Mouse (Mus musculus): ENCODE data around the gene Tceanc2. TPM values are rescaled to one million over a fixed set of nuclear protein-coding genes. Genes with fewer than 3 reads are reported as not detected.

Gene Tceanc2
- total and polyA plus RNA-seq, 2 experiments from 2014 or later: 1.6 to 13.0 TPM

- H3K4me1 ChIP-seq (ENCODE audit: control insufficient read depth, insufficient read depth): no peaks in the 10 kb centered on the region
- TF ChIP-seq CTCF (IDR thresholded peaks at IDR 0.05; ENCODE audit: low read depth) (no peak), EP300 (IDR thresholded peaks at IDR 0.05; ENCODE audit: low read depth) (no peak)
- no peak overlapping the region for H3K4me2 ChIP-seq (ENCODE audit: low read depth, low read length)
- no peaks in the 10 kb centered on the region for H3K9me3 ChIP-seq (replicated peaks; ENCODE audit: control insufficient read depth, low read length)
- ATAC-seq (ENCODE audit: insufficient read depth, low read depth): no peak
- 88% methylated on average over 8 of the region's 8 CpGs for WGBS
- DNase-seq (ENCODE audit: low spot score): no peak
- no peak overlapping the region for H3K4me3 ChIP-seq (ENCODE audit: low read depth, low read length)
- no peak overlapping the region for H3K27ac ChIP-seq (ENCODE audit: low read depth)
- H3K9ac ChIP-seq (replicated peaks; ENCODE audit: low read depth, low read length): no peak overlapping the region
- peaks cover 38% of the 10 kb centered on the region for H3K36me3 ChIP-seq (replicated peaks; ENCODE audit: control insufficient read depth, insufficient read depth, low read length)
- no peaks in the 10 kb centered on the region for H3K27me3 ChIP-seq (ENCODE audit: control insufficient read depth, insufficient read depth, low read length)
Observed at GRCm38 (mm10) chr4:107143511-107143910, 35.4 kb downstream of the Tceanc2 start.

- Histone ChIP-seq H3K9me3 (replicated peaks; ENCODE audit: control insufficient read depth, low read length) (no peaks in the 10 kb centered on the region), H3K4me2 (ENCODE audit: low read depth, low read length) (no peak overlapping the region), H3K27ac (ENCODE audit: low read depth) (no peak overlapping the region), H3K27me3 (ENCODE audit: control insufficient read depth, insufficient read depth, low read length) (no peaks in the 10 kb centered on the region), H3K36me3 (replicated peaks; ENCODE audit: control insufficient read depth, insufficient read depth, low read length) (peaks cover 20% of the 10 kb centered on the region), H3K4me1 (ENCODE audit: control insufficient read depth, insufficient read depth) (no peaks in the 10 kb centered on the region), H3K4me3 (ENCODE audit: low read depth, low read length) (no peak overlapping the region), H3K9ac (replicated peaks; ENCODE audit: low read depth, low read length) (no peak overlapping the region)
- WGBS: 70% methylated on average over 13 of the region's 13 CpGs
- no peak for DNase-seq (ENCODE audit: low spot score)
- no peak for ATAC-seq (ENCODE audit: insufficient read depth, low read depth)
- TF ChIP-seq CTCF (IDR thresholded peaks at IDR 0.05; ENCODE audit: low read depth) (no peak), EP300 (IDR thresholded peaks at IDR 0.05; ENCODE audit: low read depth) (no peak)
Observed at GRCm38 (mm10) chr4:107139836-107140631, 38.9 kb downstream of the Tceanc2 start.

- Histone ChIP-seq H3K4me3 (ENCODE audit: low read depth, low read length) (no peak overlapping the region), H3K36me3 (replicated peaks; ENCODE audit: control insufficient read depth, insufficient read depth, low read length) (peaks cover 20% of the 10 kb centered on the region), H3K27me3 (ENCODE audit: control insufficient read depth, insufficient read depth, low read length) (no peaks in the 10 kb centered on the region), H3K9ac (replicated peaks; ENCODE audit: low read depth, low read length) (no peak overlapping the region), H3K9me3 (replicated peaks; ENCODE audit: control insufficient read depth, low read length) (no peaks in the 10 kb centered on the region), H3K4me1 (ENCODE audit: control insufficient read depth, insufficient read depth) (no peaks in the 10 kb centered on the region), H3K4me2 (ENCODE audit: low read depth, low read length) (no peak overlapping the region), H3K27ac (ENCODE audit: low read depth) (no peak overlapping the region)
- TF ChIP-seq EP300 (IDR thresholded peaks at IDR 0.05; ENCODE audit: low read depth): no peak
- TF ChIP-seq CTCF (IDR thresholded peaks at IDR 0.05; ENCODE audit: low read depth): no peak
- DNase-seq (ENCODE audit: low spot score) (no peak), ATAC-seq (ENCODE audit: insufficient read depth, low read depth) (no peak)
- 69% methylated on average over 37 of the region's 37 CpGs for WGBS
Observed at GRCm38 (mm10) chr4:107138948-107139835, 39.7 kb downstream of the Tceanc2 start.

- H3K36me3 ChIP-seq (replicated peaks; ENCODE audit: control insufficient read depth, insufficient read depth, low read length): peaks cover 15% of the 10 kb centered on the region
- H3K4me1 ChIP-seq (ENCODE audit: control insufficient read depth, insufficient read depth): no peaks in the 10 kb centered on the region
- no peak for TF ChIP-seq EP300 (IDR thresholded peaks at IDR 0.05; ENCODE audit: low read depth)
- TF ChIP-seq CTCF (IDR thresholded peaks at IDR 0.05; ENCODE audit: low read depth): no peak
- no peak overlapping the region for H3K9ac ChIP-seq (replicated peaks; ENCODE audit: low read depth, low read length)
- no peak overlapping the region for H3K4me2 ChIP-seq (ENCODE audit: low read depth, low read length)
- ATAC-seq (ENCODE audit: insufficient read depth, low read depth) (no peak), DNase-seq (ENCODE audit: low spot score) (no peak)
- WGBS: 35% methylated on average over 3 of the region's 3 CpGs
- H3K27me3 ChIP-seq (ENCODE audit: control insufficient read depth, insufficient read depth, low read length): no peaks in the 10 kb centered on the region
- H3K27ac ChIP-seq (ENCODE audit: low read depth): no peak overlapping the region
- no peaks in the 10 kb centered on the region for H3K9me3 ChIP-seq (replicated peaks; ENCODE audit: control insufficient read depth, low read length)
- no peak overlapping the region for H3K4me3 ChIP-seq (ENCODE audit: low read depth, low read length)
Observed at GRCm38 (mm10) chr4:107136531-107136930, 42.4 kb downstream of the Tceanc2 start.

- WGBS: 79% methylated on average over 5 of the region's 5 CpGs
Observed at GRCm38 (mm10) chr4:107135663-107136062, 43.3 kb downstream of the Tceanc2 start.

More at GRCm38 (mm10) chr4:107135663-107136062, 43.3 kb downstream of the Tceanc2 start:
- DNase-seq (ENCODE audit: low spot score): no peak
- ATAC-seq (ENCODE audit: insufficient read depth, low read depth): no peak
- TF ChIP-seq EP300 (IDR thresholded peaks at IDR 0.05; ENCODE audit: low read depth): no peak
- no peak for TF ChIP-seq CTCF (IDR thresholded peaks at IDR 0.05; ENCODE audit: low read depth)
- Histone ChIP-seq H3K27me3 (ENCODE audit: control insufficient read depth, insufficient read depth, low read length) (no peaks in the 10 kb centered on the region), H3K9ac (replicated peaks; ENCODE audit: low read depth, low read length) (no peak overlapping the region), H3K9me3 (replicated peaks; ENCODE audit: control insufficient read depth, low read length) (no peaks in the 10 kb centered on the region), H3K36me3 (replicated peaks; ENCODE audit: control insufficient read depth, insufficient read depth, low read length) (peaks cover 15% of the 10 kb centered on the region), H3K4me3 (ENCODE audit: low read depth, low read length) (no peak overlapping the region), H3K4me1 (ENCODE audit: control insufficient read depth, insufficient read depth) (no peaks in the 10 kb centered on the region), H3K4me2 (ENCODE audit: low read depth, low read length) (no peak overlapping the region), H3K27ac (ENCODE audit: low read depth) (no peak overlapping the region)

All from heart, postnatal 0 days (tissue).